Mouse (Mus musculus): ENCODE measurements at regions not wholly inside any gene's neighbourhood (a gene's known extent, or its start where the extent isn't known, plus 50 kb on each side); places are given as distances from the start of the nearest gene placed in this dataset.

DNA sequence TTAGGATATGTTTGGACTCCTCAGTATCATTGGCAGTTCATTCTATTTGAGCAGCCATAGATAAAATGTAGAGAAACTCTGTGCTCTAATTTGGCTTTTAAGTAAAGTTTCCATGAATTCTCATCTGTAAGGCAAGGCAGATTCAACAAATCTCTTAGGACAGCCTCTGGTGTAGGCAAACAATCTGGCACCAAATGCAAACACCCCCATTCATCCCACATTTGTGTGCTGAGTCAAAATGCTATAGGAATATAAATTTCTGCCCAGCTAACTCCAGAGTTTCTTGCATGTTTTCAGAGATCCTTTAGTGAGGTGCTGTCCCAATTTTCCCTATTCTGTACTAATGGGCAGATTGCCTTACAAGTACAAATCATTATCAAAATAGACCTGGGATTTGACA is 695.7 kb upstream of the Kif18a start:
- DNase-seq (ENCODE audit: low spot score in 2 of 2) = peak in 1 of 2 experiments; percentile 37

DNA sequence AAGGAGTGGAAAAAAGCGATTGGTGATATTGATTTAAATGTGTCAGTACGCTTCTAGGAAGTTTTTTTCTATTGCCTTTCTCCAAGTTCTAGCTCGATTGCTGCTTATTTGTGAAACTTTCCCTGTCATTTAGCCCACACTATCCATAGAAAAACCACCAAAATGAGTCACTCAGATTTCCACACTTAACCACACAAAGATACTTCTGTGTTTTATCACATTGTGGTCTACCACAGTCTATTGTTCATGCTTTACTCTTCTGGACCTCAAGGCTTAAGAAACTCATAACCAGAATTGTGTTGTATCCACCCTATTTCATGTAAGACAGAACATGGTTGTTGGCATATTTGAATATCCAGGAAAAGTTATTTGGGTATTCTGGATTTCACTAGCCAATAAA is 687.0 kb upstream of the Kif18a start:
- DNase-seq (ENCODE audit: low spot score in 2 of 2) = no peak

GRCm38 (mm10) chr2:108600346-108600745 is 680.2 kb upstream of the Kif18a start:
- no peak for DNase-seq (ENCODE audit: low spot score in 2 of 2)

GRCm38 (mm10) chr2:108619580-108619979 is 661.0 kb upstream of the Kif18a start:
- no peak for DNase-seq (ENCODE audit: low spot score in 2 of 2)

GRCm38 (mm10) chr2:108622367-108623162 is 658.0 kb upstream of the Kif18a start:
- no peak for DNase-seq (ENCODE audit: low spot score in 2 of 2)

GRCm38 (mm10) chr2:108635644-108636043 is 644.9 kb upstream of the Kif18a start:
- no peak for DNase-seq (ENCODE audit: low spot score in 2 of 2)

DNA sequence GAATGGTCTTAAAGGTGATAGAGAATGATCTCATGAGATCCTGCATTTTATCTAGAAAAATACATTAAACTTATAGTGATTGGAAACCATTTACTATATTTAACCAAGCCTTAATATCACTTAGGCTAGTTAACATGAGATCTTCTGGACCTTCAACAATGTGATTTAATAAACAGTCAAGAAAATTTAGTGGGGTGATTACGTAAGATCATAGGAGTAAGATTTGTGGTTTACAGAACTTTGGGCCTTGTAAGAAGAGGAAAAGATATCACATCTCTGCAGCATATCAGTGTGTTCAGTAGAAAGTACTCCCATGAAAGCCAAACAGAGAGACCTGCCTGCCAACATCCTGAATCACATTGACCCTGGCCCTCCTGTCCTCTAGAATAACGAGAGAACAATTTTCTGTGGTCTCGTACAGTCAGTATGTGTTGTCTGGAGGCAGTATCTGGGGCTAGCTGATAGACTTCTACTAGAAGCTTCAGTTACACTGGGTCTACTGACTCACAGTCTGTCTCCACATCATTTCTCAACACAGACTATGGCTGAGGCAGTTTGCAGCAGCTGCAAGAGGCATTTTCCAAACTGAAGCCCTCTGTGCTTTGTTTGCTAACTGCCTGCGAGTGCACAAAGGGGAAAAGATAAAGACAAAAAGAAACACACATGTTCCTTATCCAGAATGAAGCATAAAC is 619.7 kb upstream of the Kif18a start:
- DNase-seq (ENCODE audit: low spot score in 2 of 2) = no peak

DNA sequence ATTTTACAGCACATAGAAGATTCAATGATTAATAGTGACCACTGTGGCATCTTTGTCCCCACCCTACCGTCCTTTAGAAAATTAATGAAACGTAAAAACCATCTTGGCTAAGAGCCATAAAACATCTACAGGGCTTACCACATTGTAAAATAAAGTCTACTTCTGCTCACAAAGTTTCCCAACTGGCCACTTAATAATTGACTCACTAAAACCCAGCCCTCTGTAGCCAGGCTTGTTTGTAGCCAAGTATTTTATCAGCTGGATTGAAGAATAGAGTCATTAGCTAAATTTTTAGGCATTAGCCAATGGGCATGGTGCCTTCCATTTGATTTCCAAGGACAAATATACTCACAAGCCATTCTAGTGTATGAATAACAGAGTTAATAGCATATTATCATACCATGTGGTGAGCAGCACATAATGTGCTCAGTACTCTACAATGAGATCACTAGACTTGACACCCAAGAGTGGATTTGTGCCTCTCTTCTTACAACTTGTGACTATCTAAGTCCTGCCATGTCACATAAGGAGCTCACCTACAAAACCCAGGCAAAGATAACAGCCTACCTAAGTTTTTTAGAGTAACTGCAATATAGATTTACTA is 602.7 kb upstream of the Kif18a start:
- DNase-seq (ENCODE audit: low spot score in 2 of 2) = no peak

GRCm38 (mm10) chr2:108681574-108681973 is 599.0 kb upstream of the Kif18a start:
- no peak for DNase-seq (ENCODE audit: low spot score in 2 of 2)

GRCm38 (mm10) chr2:108686019-108686743 is 594.4 kb upstream of the Kif18a start:
- DNase-seq (ENCODE audit: low spot score in 2 of 2) = no peak

GRCm38 (mm10) chr2:108690091-108690490 is 590.4 kb upstream of the Kif18a start:
- DNase-seq (ENCODE audit: low spot score in 2 of 2) = peak in 1 of 2 experiments; percentile 59

- no peak for DNase-seq (ENCODE audit: low spot score in 2 of 2)
These were observed 589.2 kb upstream of the Kif18a start for GRCm38 (mm10) chr2:108691156-108692007.

DNA sequence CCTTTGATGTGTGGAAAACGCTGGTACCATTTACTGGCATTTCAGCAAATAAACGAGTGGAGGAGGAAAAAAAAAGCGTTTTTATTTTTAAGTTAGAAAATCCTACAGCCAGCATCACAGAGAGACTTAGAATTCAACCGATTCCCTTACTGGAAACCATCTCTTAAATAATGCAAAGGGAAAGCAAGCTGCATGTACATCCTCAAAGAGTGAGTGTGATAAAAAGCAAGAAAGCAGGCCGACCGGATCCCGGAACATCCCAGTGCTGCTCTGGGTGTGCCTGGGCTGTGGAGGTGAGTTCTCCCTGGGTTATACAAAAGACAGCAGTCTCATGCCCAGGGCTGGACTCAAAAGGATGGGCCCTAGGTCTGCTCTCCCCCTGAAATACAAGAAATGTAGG is 579.2 kb upstream of the Kif18a start:
- DNase-seq (ENCODE audit: low spot score in 2 of 2) = no peak

GRCm38 (mm10) chr2:108707856-108708855 is 572.4 kb upstream of the Kif18a start:
- no peak for DNase-seq (ENCODE audit: low spot score in 2 of 2)

GRCm38 (mm10) chr2:108742079-108742478 is 538.5 kb upstream of the Kif18a start:
- DNase-seq (ENCODE audit: low spot score in 2 of 2) = no peak

DNA sequence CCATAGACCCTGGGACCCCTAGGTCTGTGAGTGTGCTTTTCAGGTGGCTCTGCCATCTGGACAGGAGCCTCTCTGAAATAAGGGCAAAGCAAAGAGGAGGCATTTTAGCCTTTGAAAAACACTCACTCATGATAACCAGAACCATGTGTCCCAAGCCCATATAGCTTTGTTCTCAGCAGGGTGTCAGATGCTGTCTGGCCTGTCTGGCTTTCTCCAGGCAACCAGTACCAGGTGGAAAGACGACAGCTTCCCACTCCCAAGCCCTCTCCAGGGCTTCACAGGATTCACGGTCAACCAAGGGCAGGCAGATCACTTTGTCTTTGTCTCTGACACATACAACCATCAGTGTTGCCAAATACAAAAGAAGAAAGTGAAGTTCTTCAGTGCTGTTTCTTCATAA is 537.0 kb upstream of the Kif18a start:
- DNase-seq (ENCODE audit: low spot score in 2 of 2) = no peak

GRCm38 (mm10) chr2:108744797-108745196 is 535.7 kb upstream of the Kif18a start:
- no peak for DNase-seq (ENCODE audit: low spot score in 2 of 2)

GRCm38 (mm10) chr2:108753494-108754225 is 526.9 kb upstream of the Kif18a start:
- DNase-seq (ENCODE audit: low spot score in 2 of 2) = no peak

GRCm38 (mm10) chr2:108755821-108756220 is 524.7 kb upstream of the Kif18a start:
- no peak for DNase-seq (ENCODE audit: low spot score in 2 of 2)

Data from left cerebral cortex, adult 9 months (tissue).